ENCODE assay signal across 13 mouse cellular contexts in genomic region chr10:79861230-79862048, GRCm38 (mm10). TPM values are rescaled to one million over a fixed set of nuclear protein-coding genes. Genes with fewer than 3 reads are reported as not detected.
A peak's percentile ranks its signal among the peaks of the same experiment; 100 is the strongest.
DNase-seq lines count a peak whose midpoint lies in the region; ATAC-seq lines count a peak whose summit lies in the region.
"Had no signal": no experiment of that assay in that cellular context is flagged by ENCODE, and none has a peak within 500 bp of the region (broad histone marks: within the 10 kb centered on the region; RNA-seq: fewer than 3 reads in every experiment).

No protein-coding gene starts in this region.

- DNase-seq in forebrain, embryonic 11.5 days (ENCODE audit: low spot score) = no peak
- DNase-seq in ES-CJ7 (ENCODE audit: low read depth, low spot score) = peak; percentile 65
- DNase-seq in cerebellum, postnatal 14 days = peak; percentile 78 to 83
- DNase-seq in natural killer cell, adult 2 months (ENCODE audit: low spot score in 2 of 2) = no peak

- H3K4me1 ChIP-seq in forebrain, embryonic 13.5 days = peaks cover 49% of the 10 kb centered on the region
- H3K4me1 ChIP-seq in forebrain, embryonic 11.5 days (replicated peaks; ENCODE audit: control insufficient read depth, insufficient read depth, low read length) = peaks cover 20% of the 10 kb centered on the region
- peaks cover 72% of the 10 kb centered on the region for H3K4me1 ChIP-seq in kidney, embryonic 15.5 days
- peaks cover 23% of the 10 kb centered on the region for H3K4me1 ChIP-seq in midbrain, embryonic 16.5 days (ENCODE audit: control insufficient read depth, insufficient read depth, low read length)

- H3K9me3 ChIP-seq in forebrain, embryonic 13.5 days (replicated peaks) = no peaks in the 10 kb centered on the region
- H3K9me3 ChIP-seq in forebrain, embryonic 11.5 days (ENCODE audit: control insufficient read depth, low read length) = no peaks in the 10 kb centered on the region
- H3K9me3 ChIP-seq in kidney, embryonic 15.5 days (replicated peaks) = no peaks in the 10 kb centered on the region
- H3K9me3 ChIP-seq in midbrain, embryonic 16.5 days (replicated peaks; ENCODE audit: control insufficient read depth, low read length, poor library complexity, severe bottlenecking) = no peaks in the 10 kb centered on the region

- H3K36me3 ChIP-seq in forebrain, embryonic 13.5 days (ENCODE audit: poor library complexity, severe bottlenecking) = peaks cover 100% of the 10 kb centered on the region
- H3K36me3 ChIP-seq in forebrain, embryonic 11.5 days (ENCODE audit: control insufficient read depth, insufficient read depth, low read length) = peaks cover 43% of the 10 kb centered on the region
- H3K36me3 ChIP-seq in kidney, embryonic 15.5 days = peaks cover 99% of the 10 kb centered on the region
- peaks cover 49% of the 10 kb centered on the region for H3K36me3 ChIP-seq in midbrain, embryonic 16.5 days (ENCODE audit: control insufficient read depth, insufficient read depth, low read length)

- H3K9ac ChIP-seq in forebrain, embryonic 13.5 days = no peak overlapping the region
- no peak overlapping the region for H3K9ac ChIP-seq in forebrain, embryonic 11.5 days (ENCODE audit: low read length)
- no peak overlapping the region for H3K9ac ChIP-seq in kidney, embryonic 15.5 days
- H3K9ac ChIP-seq in midbrain, embryonic 16.5 days (ENCODE audit: low read depth, low read length) = no peak overlapping the region

- no peak overlapping the region for H3K4me3 ChIP-seq in forebrain, embryonic 13.5 days
- H3K4me3 ChIP-seq in forebrain, embryonic 11.5 days (ENCODE audit: low read depth, low read length) = no peak overlapping the region
- no peak overlapping the region for H3K4me3 ChIP-seq in kidney, embryonic 15.5 days (replicated peaks)
- no peak overlapping the region for H3K4me3 ChIP-seq in midbrain, embryonic 16.5 days (ENCODE audit: low read depth, low read length)

- no peak overlapping the region for H3K4me2 ChIP-seq in forebrain, embryonic 13.5 days
- no peak overlapping the region for H3K4me2 ChIP-seq in forebrain, embryonic 11.5 days (ENCODE audit: low read depth, low read length, severe bottlenecking)
- no peak overlapping the region for H3K4me2 ChIP-seq in kidney, embryonic 15.5 days
- no peak overlapping the region for H3K4me2 ChIP-seq in midbrain, embryonic 16.5 days (ENCODE audit: low read length)

- no peaks in the 10 kb centered on the region for H3K27me3 ChIP-seq in forebrain, embryonic 13.5 days
- H3K27me3 ChIP-seq in forebrain, embryonic 11.5 days (ENCODE audit: control insufficient read depth, insufficient read depth, low read length) = no peaks in the 10 kb centered on the region
- no peaks in the 10 kb centered on the region for H3K27me3 ChIP-seq in kidney, embryonic 15.5 days
- no peaks in the 10 kb centered on the region for H3K27me3 ChIP-seq in midbrain, embryonic 16.5 days (ENCODE audit: control insufficient read depth, insufficient read depth, low read depth, low read length)

- no peak for ATAC-seq in forebrain, embryonic 13.5 days
- ATAC-seq in forebrain, embryonic 11.5 days (replicated peaks; ENCODE audit: low FRiP score) = no peak
- no peak for ATAC-seq in kidney, embryonic 15.5 days (replicated peaks; ENCODE audit: low FRiP score)
- no peak for ATAC-seq in frontal cortex, adult (ENCODE audit: low TSS enrichment)
- no peak for ATAC-seq in midbrain, embryonic 16.5 days
- ATAC-seq: activated CD4-positive, CD25-positive, alpha-beta regulatory T cell, adult 4 months; forebrain, embryonic 16.5 days had no signal

- H3K27ac ChIP-seq in forebrain, embryonic 13.5 days = peak overlapping the region; percentile 44; the same call in 1 of the 2 replicates
- H3K27ac ChIP-seq in forebrain, embryonic 11.5 days (ENCODE audit: low read depth, low read length) = no peak overlapping the region
- peak overlapping the region; percentile 74 for H3K27ac ChIP-seq in kidney, embryonic 15.5 days
- H3K27ac ChIP-seq in midbrain, embryonic 16.5 days (ENCODE audit: low read length) = no peak overlapping the region

- WGBS in forebrain, embryonic 13.5 days = 81% methylated on average over 25 of the region's 25 CpGs
- 88% methylated on average over 25 of the region's 25 CpGs for WGBS in forebrain, embryonic 11.5 days
- WGBS in kidney, embryonic 15.5 days = 62% methylated on average over 25 of the region's 25 CpGs
- WGBS in midbrain, embryonic 16.5 days = 78% methylated on average over 25 of the region's 25 CpGs

RNA-seq across cellular contexts. Expression of gene Ptbp1, which starts 7.2 kb away (rescaled TPM):
- polyA plus RNA-seq in forebrain, embryonic 13.5 days (2015; fragmentation: Nextera tagmentation; extraction: Ambion mirVana) = 148 and 171 TPM in 2 replicates
- 261 and 295 TPM in 2 replicates for polyA plus RNA-seq in forebrain, embryonic 11.5 days (2014; fragmentation: Nextera tagmentation; extraction: Ambion mirVana)
- polyA plus RNA-seq in kidney, embryonic 15.5 days (2015; fragmentation: Nextera tagmentation; extraction: Ambion mirVana) = 398 and 438 TPM in 2 replicates
- polyA plus RNA-seq in midbrain, embryonic 16.5 days (2015; fragmentation: Nextera tagmentation; extraction: Ambion mirVana) = 58.8 and 65.1 TPM in 2 replicates

RNA-seq across cellular contexts. Expression of gene Prtn3, which starts 12.8 kb away (rescaled TPM):
- 12.8 and 15.9 TPM in 2 replicates for polyA plus RNA-seq in forebrain, embryonic 13.5 days (2015; fragmentation: Nextera tagmentation; extraction: Ambion mirVana)
- 13.0 and 13.3 TPM in 2 replicates for polyA plus RNA-seq in forebrain, embryonic 11.5 days (2014; fragmentation: Nextera tagmentation; extraction: Ambion mirVana)
- polyA plus RNA-seq in kidney, embryonic 15.5 days (2015; fragmentation: Nextera tagmentation; extraction: Ambion mirVana) = 7.4 and 8.3 TPM in 2 replicates
- 12.5 and 12.7 TPM in 2 replicates for polyA plus RNA-seq in midbrain, embryonic 16.5 days (2015; fragmentation: Nextera tagmentation; extraction: Ambion mirVana)
- polyA plus RNA-seq: activated CD4-positive, CD25-positive, alpha-beta regulatory T cell, adult 4 months had no signal

RNA-seq across cellular contexts. Expression of gene Plppr3, which starts 13.0 kb away (rescaled TPM):
- polyA plus RNA-seq in forebrain, embryonic 13.5 days (2015; fragmentation: Nextera tagmentation; extraction: Ambion mirVana) = 290 and 308 TPM in 2 replicates
- polyA plus RNA-seq in forebrain, embryonic 11.5 days (2014; fragmentation: Nextera tagmentation; extraction: Ambion mirVana) = 131 and 146 TPM in 2 replicates
- polyA plus RNA-seq in kidney, embryonic 15.5 days (2015; fragmentation: Nextera tagmentation; extraction: Ambion mirVana) = 62.1 and 74.5 TPM in 2 replicates
- polyA plus RNA-seq in midbrain, embryonic 16.5 days (2015; fragmentation: Nextera tagmentation; extraction: Ambion mirVana) = 471 and 472 TPM in 2 replicates

RNA-seq across cellular contexts. Expression of gene Elane, which starts 24.6 kb away (rescaled TPM):
- polyA plus RNA-seq in forebrain, embryonic 13.5 days (2015; fragmentation: Nextera tagmentation; extraction: Ambion mirVana) = 0.24 TPM in 1 of 2 replicates, not detected in the other
- polyA plus RNA-seq in forebrain, embryonic 11.5 days (2014; fragmentation: Nextera tagmentation; extraction: Ambion mirVana) = not detected in 2 replicates
- 2.6 and 3.4 TPM in 2 replicates for polyA plus RNA-seq in kidney, embryonic 15.5 days (2015; fragmentation: Nextera tagmentation; extraction: Ambion mirVana)
- polyA plus RNA-seq in midbrain, embryonic 16.5 days (2015; fragmentation: Nextera tagmentation; extraction: Ambion mirVana) = not detected in 2 replicates
- polyA plus RNA-seq: activated CD4-positive, CD25-positive, alpha-beta regulatory T cell, adult 4 months; cortical plate, adult 2 months; forebrain, embryonic 16.5 days; small intestine, adult 2 months had no signal

RNA-seq across cellular contexts. Expression of gene Cfd, which starts 29.2 kb away (rescaled TPM):
- polyA plus RNA-seq in forebrain, embryonic 13.5 days (2015; fragmentation: Nextera tagmentation; extraction: Ambion mirVana) = not detected in 2 replicates
- not detected in 2 replicates for polyA plus RNA-seq in forebrain, embryonic 11.5 days (2014; fragmentation: Nextera tagmentation; extraction: Ambion mirVana)
- polyA plus RNA-seq in kidney, embryonic 15.5 days (2015; fragmentation: Nextera tagmentation; extraction: Ambion mirVana) = not detected in 2 replicates
- 0.20 TPM in 1 of 2 replicates, not detected in the other for polyA plus RNA-seq in midbrain, embryonic 16.5 days (2015; fragmentation: Nextera tagmentation; extraction: Ambion mirVana)
- polyA plus RNA-seq: activated CD4-positive, CD25-positive, alpha-beta regulatory T cell, adult 4 months; forebrain, embryonic 16.5 days; heart, embryonic 14.5 days had no signal

Comparison
In these comparisons a context has a peak if more than half of its experiments do, and no peak if none do; other contexts are left out.
1. H3K27ac ChIP-seq: peak in forebrain, embryonic 13.5 days (single experiment) and kidney, embryonic 15.5 days (single experiment); none in forebrain, embryonic 11.5 days (single experiment) and midbrain, embryonic 16.5 days (single experiment).
2. DNase-seq: peak in ES-CJ7 (single experiment) and cerebellum, postnatal 14 days (2 of 2); none in forebrain, embryonic 11.5 days (single experiment) and natural killer cell, adult 2 months (0 of 2).